Mouse (Mus musculus) brain, adult 10 weeks (tissue): ENCODE results near the gene Rtl3. TPM values are rescaled to one million over a fixed set of nuclear protein-coding genes. Genes with fewer than 3 reads are reported as not detected.

Source experiments
- polyA plus RNA-seq: library from polyadenylated mRNA; stranded (reverse); fragments of 350-450 nt; fragmentation: Illumina TruSeq; extraction: RNeasy Lipid Tissue Mini Kit (QIAGEN cat#74804); gene quantifications from one replicate; pipeline ENCODE4 v1.2.3, GENCODE M21; 2015; ENCODE audit warnings: low read depth, low replicate concordance

The Rtl3 gene
- polyA plus RNA-seq: 0.15 TPM

GRCm38 (mm10) chrX:106840409-106840808 lies at the start of gene Rtl3:
Rtl3 (minus strand) TSS chrX:106840644.

Other genes starting within 250 kb of the Rtl3 start
- 0.51 TPM for gene Cysltr1, start 237.0 kb downstream of the Rtl3 start, polyA plus RNA-seq
- 1.3 TPM for gene Lpar4, start 80.0 kb upstream of the Rtl3 start, polyA plus RNA-seq
- gene P2ry10, start 247.8 kb upstream of the Rtl3 start, polyA plus RNA-seq: 0.16 TPM